Mouse (Mus musculus): ENCODE data around the gene Naa25. TPM values are rescaled to one million over a fixed set of nuclear protein-coding genes. Genes with fewer than 3 reads are reported as not detected.

Naa25 gene
- polyA plus RNA-seq (2012), result 5.2 and 5.3 TPM in 2 replicates

DNA sequence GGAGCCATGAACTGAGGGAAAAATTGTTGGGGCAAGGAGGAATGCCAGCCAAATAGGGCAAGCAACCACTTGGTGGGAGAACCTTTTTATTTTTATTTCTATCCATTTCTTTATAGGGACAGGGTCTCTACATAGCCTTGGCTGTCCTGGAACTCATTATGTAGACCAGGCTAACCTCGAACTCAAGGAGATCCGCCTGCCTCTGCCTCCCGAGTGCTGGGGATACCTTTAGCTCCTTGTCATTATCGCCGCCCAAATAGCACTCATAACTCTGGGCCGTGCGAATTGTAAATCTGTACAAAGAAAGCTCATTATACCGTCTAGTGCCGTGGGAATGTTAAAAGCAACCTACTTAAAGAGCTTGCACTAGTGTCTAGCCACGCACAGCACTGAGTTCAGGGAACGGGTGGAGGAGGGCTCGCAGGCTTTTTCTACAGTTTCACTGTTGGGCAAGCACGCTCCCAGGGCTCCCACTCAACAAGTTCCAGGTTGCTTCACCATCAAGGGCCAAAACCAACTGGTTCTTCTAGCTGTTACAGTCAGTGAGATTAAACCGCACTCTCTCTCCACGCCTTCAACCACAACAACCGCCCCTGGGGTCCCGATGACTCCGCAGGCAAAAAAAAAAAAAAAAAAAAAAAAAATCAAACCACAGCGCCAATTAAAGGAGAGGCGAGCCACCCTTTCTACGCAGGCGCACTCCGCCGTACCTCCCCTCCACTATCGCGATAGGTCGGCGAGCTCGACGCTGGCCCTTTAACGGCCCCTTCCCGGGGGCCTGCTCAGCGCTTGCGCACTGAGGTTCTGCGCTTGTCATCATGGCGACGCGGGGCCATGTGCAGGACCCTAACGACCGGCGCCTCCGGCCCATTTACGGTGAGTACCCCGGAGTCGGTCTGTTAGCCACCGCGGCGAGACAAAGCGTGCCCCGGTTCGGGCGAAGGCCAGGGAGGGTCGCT is at the start of gene Naa25:
Naa25 (plus strand) TSS at position 750 of the 959 bp plus-strand sequence.
- no peak for TF ChIP-seq GATA1 (IDR thresholded peaks at IDR 0.05; ENCODE audit: low read length)

DNA sequence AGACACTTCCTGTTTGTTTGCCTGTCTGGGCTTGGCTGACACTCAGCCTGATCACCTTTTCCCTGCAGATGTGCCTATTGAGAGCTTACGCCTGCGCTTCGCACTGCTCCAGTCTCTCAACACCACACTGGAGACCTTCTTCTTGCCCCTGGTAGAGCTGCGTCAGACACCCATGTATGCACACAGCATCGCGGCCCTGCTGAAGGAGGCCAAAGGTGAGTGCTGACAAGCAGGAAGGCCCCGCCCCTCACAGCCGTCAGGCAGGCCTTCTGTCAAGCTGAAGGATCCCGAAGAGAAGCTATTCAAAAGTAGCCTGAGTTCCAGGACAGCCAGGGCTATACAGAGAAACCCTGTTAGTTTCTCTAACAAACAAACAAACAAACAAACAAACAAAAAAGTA is 38.5 kb upstream of the Naa25 start:
- no peak for TF ChIP-seq GATA1 (IDR thresholded peaks at IDR 0.05; ENCODE audit: low read length)

DNA sequence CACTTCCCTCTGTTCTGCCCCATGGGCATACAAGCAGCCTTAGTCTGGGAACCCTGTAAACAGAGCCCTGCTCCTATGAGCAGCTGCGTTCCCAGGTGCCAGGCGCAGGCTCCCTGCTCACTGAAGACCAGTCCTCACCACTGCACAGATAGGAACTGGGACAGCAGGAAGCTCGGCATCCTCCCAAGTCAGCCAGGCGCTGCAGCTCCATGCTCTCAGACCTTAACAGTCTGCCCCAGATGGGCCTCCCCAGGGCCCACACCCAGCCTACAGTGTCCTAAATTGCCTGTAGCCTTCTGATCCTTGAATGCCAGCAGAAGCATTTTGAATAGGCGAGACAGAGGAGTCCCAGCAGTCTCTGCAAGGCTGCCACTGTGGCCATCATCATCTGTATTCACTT is 36.0 kb upstream of the Naa25 start:
- TF ChIP-seq GATA1 (IDR thresholded peaks at IDR 0.05; ENCODE audit: low read length), result no peak

DNA sequence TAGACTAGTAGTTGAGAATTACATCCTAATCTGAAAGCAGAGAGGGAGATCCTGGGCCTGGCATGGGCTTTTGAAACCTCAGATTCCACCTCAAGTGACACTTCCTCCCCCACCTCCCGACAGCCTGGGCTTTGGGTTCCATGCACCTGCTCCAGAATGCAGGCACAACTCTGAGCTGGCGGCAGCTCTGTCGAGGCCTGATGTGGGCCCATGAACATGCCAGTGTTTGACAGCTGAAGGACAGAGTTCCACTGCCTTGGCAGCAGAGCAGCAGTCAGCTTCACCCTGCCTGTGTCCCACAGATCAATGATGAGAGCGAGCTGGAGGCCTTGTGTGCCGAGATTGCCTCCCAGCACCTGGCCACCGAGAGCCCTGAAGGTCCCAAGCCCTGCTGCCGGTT is 34.3 kb upstream of the Naa25 start:
- TF ChIP-seq GATA1 (IDR thresholded peaks at IDR 0.05; ENCODE audit: low read length), result no peak

DNA sequence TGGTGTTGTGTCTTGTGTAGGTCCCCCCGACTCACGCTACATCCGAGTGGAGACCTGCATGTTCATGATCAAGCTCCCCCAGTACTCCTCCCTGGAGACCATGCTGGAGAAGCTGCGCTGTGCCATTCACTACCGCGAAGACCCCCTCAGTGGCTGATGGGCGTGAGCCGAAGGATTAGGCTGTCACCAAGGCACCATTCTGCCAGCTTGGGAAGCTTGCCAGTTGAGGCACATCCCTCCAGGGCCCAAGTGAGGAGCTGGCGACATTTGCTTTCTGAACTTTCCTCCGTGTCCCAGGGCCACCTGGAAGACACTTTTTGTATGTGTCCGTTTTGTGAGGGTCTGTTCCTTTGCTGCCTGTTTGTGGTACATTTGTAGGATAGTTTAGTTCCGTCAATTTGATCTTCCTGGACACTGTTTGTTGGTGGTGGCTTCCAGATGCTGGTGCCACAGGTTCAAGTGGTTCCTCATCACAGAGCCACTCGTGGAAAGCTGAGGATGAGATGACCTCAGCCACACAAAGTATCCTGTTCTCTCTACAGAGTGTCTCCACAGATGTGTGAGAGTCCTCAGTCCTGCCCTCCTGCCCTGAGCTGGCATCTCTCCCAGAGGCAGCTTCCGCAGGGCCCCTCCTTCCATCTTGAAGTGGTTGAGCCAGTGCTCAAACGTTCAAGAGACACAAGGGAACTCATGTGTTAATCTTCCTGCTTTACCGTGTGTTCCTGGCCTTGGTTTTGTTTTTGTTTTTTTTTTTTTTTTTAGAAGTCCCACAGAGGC is 31.1 kb upstream of the Naa25 start:
- TF ChIP-seq GATA1 (IDR thresholded peaks at IDR 0.05; ENCODE audit: low read length), result no peak

DNA sequence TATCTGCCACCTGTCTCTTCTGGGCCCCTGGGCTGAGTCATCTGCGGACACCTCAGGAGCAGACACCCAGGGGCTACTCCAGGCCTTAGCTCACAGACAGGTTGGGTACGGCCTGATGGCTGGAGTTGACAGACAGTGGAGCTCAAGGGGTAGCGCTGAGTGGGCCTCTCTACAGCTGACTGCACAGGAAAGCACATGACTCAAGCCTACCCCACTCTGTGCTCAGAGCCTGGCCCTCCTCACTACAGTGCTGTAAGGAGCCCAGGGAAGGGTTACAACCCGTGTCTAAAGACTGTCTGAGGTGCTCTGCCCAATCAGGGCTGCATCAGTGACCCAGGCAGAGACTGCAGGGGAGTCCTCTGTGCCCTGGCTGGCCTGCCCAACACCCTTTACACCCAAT is 30.5 kb upstream of the Naa25 start:
- no peak for TF ChIP-seq GATA1 (IDR thresholded peaks at IDR 0.05; ENCODE audit: low read length)

DNA sequence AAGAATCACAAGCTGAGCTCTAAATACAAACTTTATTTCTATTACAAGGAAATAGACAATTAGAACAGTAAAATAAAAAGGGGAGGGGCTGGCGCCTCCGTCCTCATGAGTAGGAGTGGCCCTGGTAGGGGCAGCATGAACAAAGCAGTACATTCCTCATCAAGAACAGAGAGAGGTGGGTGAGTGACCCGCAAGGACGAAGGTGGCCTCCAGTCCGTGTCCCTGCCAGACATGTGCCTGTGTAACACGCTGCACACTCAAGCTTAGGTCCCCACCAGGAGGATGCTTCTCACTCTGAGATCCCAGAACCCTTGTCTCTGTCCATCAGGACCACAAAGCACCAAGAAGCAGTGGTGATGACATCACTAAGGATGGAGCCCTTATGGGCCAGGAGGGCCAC is 26.0 kb upstream of the Naa25 start:
- no peak for TF ChIP-seq GATA1 (IDR thresholded peaks at IDR 0.05; ENCODE audit: low read length)

DNA sequence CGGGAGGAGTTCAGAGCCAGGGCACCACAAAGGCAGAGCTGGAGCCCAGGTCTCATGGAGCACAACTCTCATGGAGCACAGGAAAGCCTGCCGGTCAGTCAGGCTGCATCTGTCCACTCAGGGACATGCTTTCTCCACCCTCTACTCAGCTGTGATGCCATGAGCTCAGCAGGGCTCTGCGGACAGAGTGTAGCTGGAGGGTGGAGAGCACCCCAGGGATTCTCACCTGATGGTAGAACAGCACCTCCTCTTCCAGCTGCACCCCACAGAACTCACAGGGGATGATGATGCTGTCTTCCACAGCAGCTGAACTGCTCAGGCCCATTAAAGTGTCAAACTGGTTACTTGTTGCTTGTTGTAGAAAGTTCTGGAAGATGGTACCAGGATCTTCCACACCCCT is 22.9 kb upstream of the Naa25 start:
- TF ChIP-seq GATA1 (IDR thresholded peaks at IDR 0.05; ENCODE audit: low read length), result no peak

DNA sequence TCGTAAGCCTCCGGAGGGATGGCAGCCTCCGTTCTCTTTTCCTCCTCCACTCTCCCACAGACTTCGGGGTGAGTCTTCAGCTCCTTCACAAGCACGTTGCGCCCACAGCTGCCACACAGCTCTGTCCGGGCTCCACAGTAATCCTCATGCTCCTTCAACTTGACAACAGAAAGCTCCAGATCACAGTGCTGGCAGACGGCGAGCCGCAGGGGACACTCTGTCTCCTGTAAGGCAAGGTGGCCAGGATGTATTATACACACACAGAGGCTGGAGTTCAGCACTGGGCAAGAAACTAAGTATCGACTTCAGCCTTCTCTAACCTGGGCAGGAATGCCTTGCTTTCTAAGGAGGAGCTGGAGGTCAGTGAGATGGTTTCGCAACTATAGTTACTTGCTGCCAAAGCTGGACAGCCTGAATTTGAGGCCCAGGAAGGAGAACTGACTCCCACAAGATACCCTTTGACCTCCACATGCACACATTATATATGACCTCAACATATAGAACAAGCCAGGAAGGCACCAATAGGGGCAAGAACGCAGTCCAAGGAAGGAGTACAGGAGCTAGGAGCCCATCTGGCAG is 19.0 kb upstream of the Naa25 start:
- no peak for TF ChIP-seq GATA1 (IDR thresholded peaks at IDR 0.05; ENCODE audit: low read length)

DNA sequence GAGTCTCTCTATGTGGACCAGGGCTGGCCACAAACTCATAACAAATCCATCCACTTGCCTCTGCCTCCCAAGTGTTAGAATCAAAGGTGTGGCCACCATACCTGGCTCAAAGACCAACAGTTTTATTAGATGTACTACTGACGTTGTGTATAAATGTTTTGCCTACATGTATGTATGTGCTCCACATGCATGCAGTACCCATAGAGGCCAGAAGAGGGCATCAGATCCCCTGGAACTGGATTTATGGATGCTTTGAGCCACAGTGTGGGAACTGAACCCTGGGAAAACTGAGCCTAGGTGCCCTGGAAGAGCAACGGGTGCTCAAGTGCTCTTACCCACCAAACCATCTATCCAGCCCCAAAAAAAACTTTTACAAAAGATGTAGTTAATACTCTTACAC is 17.0 kb upstream of the Naa25 start:
- no peak for TF ChIP-seq GATA1 (IDR thresholded peaks at IDR 0.05; ENCODE audit: low read length)

DNA sequence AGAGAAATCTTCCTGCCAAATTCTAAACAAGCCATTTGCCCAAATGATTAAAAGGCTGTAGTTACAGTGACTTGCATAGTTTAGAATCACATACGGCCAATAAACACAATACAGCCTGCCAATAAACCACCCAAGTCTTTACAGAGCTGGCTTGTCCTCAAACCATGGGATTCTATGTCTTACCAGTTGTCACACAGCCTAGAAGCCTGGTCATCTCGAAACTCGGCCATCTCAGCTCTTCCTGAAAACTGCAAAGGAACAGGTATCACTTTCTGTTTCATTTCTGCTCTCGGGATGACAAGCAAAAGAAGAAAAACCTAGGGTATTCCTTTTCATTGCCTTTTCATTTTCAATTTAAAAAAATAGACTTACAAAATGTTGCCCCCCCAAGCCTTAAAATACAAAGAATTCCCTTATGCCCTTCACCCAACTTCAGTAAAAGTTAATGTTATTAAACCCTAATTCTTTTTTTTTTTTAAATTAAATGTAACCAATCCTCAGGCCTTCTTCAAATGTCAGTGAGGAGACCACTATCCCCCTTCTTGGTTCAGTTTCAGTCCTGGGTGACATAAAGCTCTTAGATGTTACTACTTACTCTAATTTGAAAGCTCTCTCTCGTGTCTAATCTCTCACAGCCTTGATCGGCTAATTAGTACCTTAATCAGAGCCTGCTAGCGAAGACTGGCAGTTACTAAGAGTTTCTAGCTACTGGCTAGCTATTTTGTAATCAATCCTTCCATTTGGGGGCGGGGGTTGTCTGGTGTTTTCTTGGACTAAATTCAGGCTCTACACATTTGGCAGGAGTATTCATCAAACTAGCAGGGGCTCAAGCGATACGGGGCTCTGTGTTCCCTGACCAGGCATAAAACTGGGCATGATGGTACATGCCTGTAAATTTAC is 13.6 kb upstream of the Naa25 start:
- TF ChIP-seq GATA1 (IDR thresholded peaks at IDR 0.05; ENCODE audit: low read length), result no peak

DNA sequence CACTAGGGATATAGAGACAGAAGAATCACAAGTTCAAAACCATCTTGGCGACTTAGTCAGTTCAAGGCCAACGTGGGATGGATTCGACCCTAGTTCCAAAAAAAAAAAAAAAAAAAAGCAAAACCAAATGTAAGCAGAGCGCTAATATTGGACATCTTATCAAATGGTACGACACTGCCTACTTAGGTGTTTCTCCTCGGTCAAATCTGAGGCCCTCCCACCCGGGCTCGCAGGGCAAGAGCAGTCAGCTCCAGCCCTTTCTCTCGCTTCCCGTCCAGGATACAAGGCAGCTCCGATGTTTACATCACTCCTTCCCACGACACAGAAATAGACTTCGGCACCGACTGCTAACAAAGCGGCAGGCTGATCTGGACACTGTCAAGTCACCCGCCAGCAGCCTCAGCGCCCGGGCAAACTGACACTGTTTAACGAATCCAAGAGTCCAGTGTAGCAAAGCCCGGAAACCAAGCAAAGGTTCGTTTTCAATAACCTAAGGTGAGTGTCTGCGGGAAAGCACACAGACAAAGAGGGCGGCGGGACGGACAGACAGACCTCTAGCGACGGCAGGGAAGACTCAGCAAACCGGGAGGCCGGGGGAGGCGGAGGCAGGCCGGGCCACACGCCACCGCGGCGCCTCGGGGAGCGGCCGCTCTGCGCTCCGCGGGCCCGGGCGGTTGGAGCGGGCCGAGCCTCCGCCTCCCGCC is 12.8 kb upstream of the Naa25 start:
- no peak for TF ChIP-seq GATA1 (IDR thresholded peaks at IDR 0.05; ENCODE audit: low read length)

DNA sequence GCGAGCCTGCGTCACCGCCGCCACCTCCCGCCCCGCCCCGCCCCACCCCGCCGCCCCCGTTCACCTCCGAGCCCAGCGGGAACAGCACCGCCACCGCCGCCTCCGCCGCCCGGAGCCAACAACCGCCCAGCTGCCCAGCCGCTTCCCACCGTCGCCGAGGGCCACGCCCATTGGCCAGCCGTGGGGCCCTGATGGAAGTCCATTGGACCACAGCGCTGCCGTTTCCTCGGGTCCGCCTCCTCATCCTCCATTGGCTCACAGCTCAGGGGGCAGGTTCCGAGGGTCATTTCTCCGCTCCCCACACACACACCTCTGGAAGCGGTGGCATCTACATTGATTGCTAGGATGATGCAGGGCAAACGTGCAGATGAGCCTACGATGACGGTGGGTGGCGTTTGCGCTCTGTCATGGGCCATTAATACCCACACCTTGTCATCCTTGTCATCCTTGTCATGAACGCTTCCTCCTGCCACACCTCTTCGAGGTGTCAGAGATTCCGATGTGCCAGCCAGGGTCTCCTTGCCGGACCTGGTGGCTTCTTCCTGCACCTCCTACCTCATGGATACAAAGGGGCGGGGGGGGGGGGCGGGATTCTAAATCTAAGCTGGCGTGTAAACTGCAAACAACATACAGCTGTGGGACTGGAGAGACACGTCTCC is 12.1 kb upstream of the Naa25 start, which contains the start of gene Trafd1:
Trafd1 (minus strand) TSS at position 172 of the 659 bp plus-strand sequence.
- TF ChIP-seq GATA1 (IDR thresholded peaks at IDR 0.05; ENCODE audit: low read length), result no peak

All from G1E-ER4 (cell line).